In genomic region chr5:48371890-48372766, GRCm38 (mm10) we compare ENCODE assay signal across 7 mouse cellular contexts. TPM values are rescaled to one million over a fixed set of nuclear protein-coding genes. Genes with fewer than 3 reads are reported as not detected.
DNase-seq lines count a peak whose midpoint lies in the region; ATAC-seq lines count a peak whose summit lies in the region.

No protein-coding gene starts in this region.

- peak overlapping the region; percentile 90 for H3K4me3 ChIP-seq in embryonic facial prominence, embryonic 12.5 days
- peak overlapping the region; percentile 90 for H3K4me3 ChIP-seq in limb, embryonic 11.5 days (ENCODE audit: low read depth, low read length)
- H3K4me3 ChIP-seq in midbrain, embryonic 14.5 days (replicated peaks; ENCODE audit: low read depth, low read length), result peak overlapping the region; percentile 87

- ATAC-seq in embryonic facial prominence, embryonic 12.5 days (ENCODE audit: insufficient number of reproducible peaks, insufficient read depth, low FRiP score, low TSS enrichment), result peak; percentile 99
- ATAC-seq in limb, embryonic 11.5 days (ENCODE audit: insufficient number of reproducible peaks, low FRiP score, low TSS enrichment, low read depth), result peak; percentile 100
- peak; percentile 100 for ATAC-seq in midbrain, embryonic 14.5 days (ENCODE audit: low FRiP score, low TSS enrichment)

- peaks cover 5% of the 10 kb centered on the region for H3K4me1 ChIP-seq in embryonic facial prominence, embryonic 12.5 days
- H3K4me1 ChIP-seq in limb, embryonic 11.5 days (ENCODE audit: control insufficient read depth, insufficient read depth, low read length), result 0 out of 2 replicates have a peak, but pooled peaks cover 3% of the 10 kb centered on the region
- peaks cover 7% of the 10 kb centered on the region; the same call in 1 of the 2 replicates for H3K4me1 ChIP-seq in midbrain, embryonic 14.5 days (ENCODE audit: control insufficient read depth, insufficient read depth, low read length)

- peak overlapping the region; percentile 84 for H3K9ac ChIP-seq in embryonic facial prominence, embryonic 12.5 days
- H3K9ac ChIP-seq in limb, embryonic 11.5 days (ENCODE audit: low read length), result peak overlapping the region; percentile 87
- H3K9ac ChIP-seq in midbrain, embryonic 14.5 days (replicated peaks; ENCODE audit: low read length), result peak overlapping the region; percentile 70

- peak; percentile 92 for DNase-seq in adrenal gland, postnatal 25 days
- peak; percentile 99 for DNase-seq in heart, adult 11 months
- peak; percentile 96 for DNase-seq in kidney, adult 18-20 months
- peak; percentile 97 for DNase-seq in limb, embryonic 11.5 days (ENCODE audit: low spot score)
- DNase-seq in midbrain, embryonic 14.5 days, result peak; percentile 99
- peak; percentile 85 to 93 for DNase-seq in spleen, adult 18-20 months

- no peaks in the 10 kb centered on the region for H3K27me3 ChIP-seq in embryonic facial prominence, embryonic 12.5 days
- H3K27me3 ChIP-seq in limb, embryonic 11.5 days (ENCODE audit: control insufficient read depth, insufficient read depth, low read length), result no peaks in the 10 kb centered on the region
- H3K27me3 ChIP-seq in midbrain, embryonic 14.5 days (ENCODE audit: control insufficient read depth, insufficient read depth, low read length), result no peaks in the 10 kb centered on the region

- under 1% methylated on average over 44 of the region's 44 CpGs for WGBS in embryonic facial prominence, embryonic 12.5 days
- under 1% methylated on average over 44 of the region's 44 CpGs for WGBS in limb, embryonic 11.5 days
- under 1% methylated on average over 43 of the region's 44 CpGs for WGBS in midbrain, embryonic 14.5 days

- peaks cover 17% of the 10 kb centered on the region for H3K36me3 ChIP-seq in embryonic facial prominence, embryonic 12.5 days
- H3K36me3 ChIP-seq in limb, embryonic 11.5 days (ENCODE audit: control insufficient read depth, insufficient read depth, low read length), result no peaks in the 10 kb centered on the region
- peaks cover 19% of the 10 kb centered on the region for H3K36me3 ChIP-seq in midbrain, embryonic 14.5 days (ENCODE audit: control insufficient read depth, insufficient read depth, low read length)

- no peaks in the 10 kb centered on the region for H3K9me3 ChIP-seq in embryonic facial prominence, embryonic 12.5 days
- no peaks in the 10 kb centered on the region for H3K9me3 ChIP-seq in limb, embryonic 11.5 days (ENCODE audit: control insufficient read depth, low read length)
- no peaks in the 10 kb centered on the region for H3K9me3 ChIP-seq in midbrain, embryonic 14.5 days (ENCODE audit: control insufficient read depth, low read length)

- peak overlapping the region; percentile 70; the same call in 1 of the 2 replicates for H3K27ac ChIP-seq in embryonic facial prominence, embryonic 12.5 days
- H3K27ac ChIP-seq in limb, embryonic 11.5 days (replicated peaks; ENCODE audit: low read depth, low read length), result no peak overlapping the region
- H3K27ac ChIP-seq in midbrain, embryonic 14.5 days (replicated peaks; ENCODE audit: low read depth, low read length), result peak overlapping the region; percentile 55

- H3K4me2 ChIP-seq in embryonic facial prominence, embryonic 12.5 days (replicated peaks), result peak overlapping the region; percentile 63
- peak overlapping the region; percentile 54 for H3K4me2 ChIP-seq in limb, embryonic 11.5 days (ENCODE audit: low read depth, severe bottlenecking)
- H3K4me2 ChIP-seq in midbrain, embryonic 14.5 days (ENCODE audit: low read length), result peak overlapping the region; percentile 63

RNA-seq across cellular contexts. Expression of gene 5730480H06Rik, which starts 44.4 kb away (rescaled TPM):
- total RNA-seq in adrenal gland, postnatal 25 days (2021), result 18.4 and 19.2 TPM in 2 replicates
- polyA plus RNA-seq in embryonic facial prominence, embryonic 12.5 days (2016; fragmentation: Nextera tagmentation; extraction: Ambion mirVana), result 32.2 and 33.3 TPM in 2 replicates
- 28.6 and 28.7 TPM in 2 replicates for polyA plus RNA-seq in limb, embryonic 11.5 days (2014; fragmentation: Nextera tagmentation; extraction: Ambion mirVana)
- 16.0 and 17.1 TPM in 2 replicates for polyA plus RNA-seq in midbrain, embryonic 14.5 days (2014; fragmentation: Nextera tagmentation; extraction: Ambion mirVana)
